Mouse (Mus musculus) layer of hippocampus, adult 8-10 months (tissue): ENCODE results near the gene S1pr4. TPM values are rescaled to one million over a fixed set of nuclear protein-coding genes. Genes with fewer than 3 reads are reported as not detected.
A peak's percentile ranks its signal among the peaks of the same experiment; 100 is the strongest.

Source experiments
- DNase-seq, 2 experiments: peaks; one replicate each; pipeline ENCODE4 v3.0.0; 2022; ENCODE audit warnings: low spot score in 2 of 2
- total RNA-seq, 4 experiments: library from RNA; stranded (reverse); gene quantifications; 2 replicates each; pipeline ENCODE4 v1.2.4; 2022

Gene S1pr4
- under 1 TPM; 0.51 to 0.80 (median 0.58) TPM for total RNA-seq

DNA sequence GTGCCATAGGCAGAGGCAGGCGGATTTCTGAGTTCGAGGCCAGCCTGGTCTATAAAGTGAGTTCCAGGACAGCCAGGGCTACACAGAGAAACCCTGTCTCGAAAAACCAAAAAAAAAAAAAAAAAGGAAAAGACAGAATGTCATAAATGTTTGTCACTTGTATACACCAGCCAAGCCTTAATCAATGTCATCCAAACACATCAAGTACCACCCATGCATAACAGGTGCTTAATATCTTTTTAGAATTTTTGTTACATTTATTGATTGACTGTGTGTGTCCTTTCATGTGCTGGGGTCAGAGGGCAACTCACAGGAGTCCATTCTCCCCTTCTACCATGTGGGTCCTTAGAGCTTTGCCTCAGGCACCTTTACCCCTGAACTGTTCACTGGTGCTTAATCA, at the start of gene S1pr4:
Gene S1pr4 (minus strand): TSS at position 101 of the 400 bp plus-strand sequence.
- no peak for DNase-seq

DNA sequence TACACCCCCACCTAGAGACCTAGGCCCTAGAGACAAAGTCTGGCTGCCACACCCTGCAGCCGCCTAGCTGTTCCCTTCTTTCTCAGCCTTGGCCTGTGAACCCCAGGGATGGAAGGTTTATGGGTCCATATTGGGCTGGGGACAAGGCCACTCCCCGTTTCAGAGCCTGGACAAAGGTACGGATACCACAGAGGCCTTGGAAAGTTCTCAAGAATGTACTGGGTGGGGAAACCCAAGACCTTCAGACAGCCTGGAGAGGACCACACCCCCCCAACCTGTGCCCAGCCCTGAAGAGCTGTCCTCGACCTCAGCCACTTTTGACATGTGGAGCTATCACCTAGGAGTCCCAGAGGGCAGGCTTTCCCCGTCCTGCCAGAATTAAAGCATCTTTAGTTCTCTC, 49.0 kb upstream of the S1pr4 start:
- DNase-seq: no peak

GRCm38 (mm10) chr10:81546788-81547571, 47.0 kb upstream of the S1pr4 start:
- no peak for DNase-seq

DNA sequence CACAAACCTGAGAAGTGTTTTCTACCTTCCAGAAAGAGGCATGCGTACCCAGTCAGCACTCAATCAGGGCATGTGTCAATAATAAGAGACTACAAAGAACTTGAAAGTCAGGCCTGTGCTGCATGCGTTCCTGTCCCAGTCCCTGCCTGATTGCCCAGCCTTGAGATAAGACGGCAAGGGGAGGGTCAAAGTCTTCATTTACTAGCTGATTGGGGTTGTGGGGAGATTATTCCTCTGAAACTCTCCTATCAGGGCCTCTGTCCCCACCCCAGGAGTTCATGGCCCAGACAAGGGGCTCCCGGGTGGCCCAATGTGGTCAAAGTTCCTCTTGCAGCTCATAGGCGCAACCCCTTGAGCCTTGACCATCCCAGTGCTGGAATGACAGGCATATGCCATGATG, 46.4 kb upstream of the S1pr4 start:
- no peak for DNase-seq

DNA sequence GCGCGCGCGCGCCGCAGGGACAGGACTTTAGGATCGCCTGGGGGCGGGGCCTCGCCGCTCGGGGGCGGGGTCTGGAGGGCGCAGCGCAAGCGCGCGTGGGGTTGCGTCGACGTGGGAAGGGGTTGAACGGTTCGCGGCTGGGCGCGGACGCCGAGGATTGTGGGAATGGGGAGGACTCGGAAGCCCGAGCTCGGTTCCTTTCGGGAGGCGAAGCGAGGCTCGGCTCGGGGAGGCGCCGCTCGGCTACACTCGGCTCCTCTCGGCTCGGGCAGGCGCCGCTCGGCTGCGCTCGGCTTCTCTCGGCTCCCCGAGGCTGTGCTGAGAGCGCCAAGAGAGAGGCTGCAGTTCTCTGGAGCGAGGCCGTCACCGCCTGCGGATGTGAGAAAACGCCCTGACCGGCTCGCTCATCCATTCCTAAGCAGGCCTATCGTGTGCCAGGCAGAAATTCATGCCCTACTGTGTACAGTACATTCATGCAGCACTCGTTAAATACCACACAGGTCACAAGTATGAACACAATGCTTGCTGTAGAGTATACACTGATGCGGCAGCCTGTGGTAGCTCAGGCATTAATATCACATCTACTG, 45.3 kb upstream of the S1pr4 start, which contains the start of gene Gna11:
Gene Gna11 (minus strand): TSS at position 30 of the 587 bp plus-strand sequence.
- DNase-seq: peak; percentile 99

- DNase-seq: no peak
Measured at GRCm38 (mm10) chr10:81544296-81545160, 44.6 kb upstream of the S1pr4 start.

DNA sequence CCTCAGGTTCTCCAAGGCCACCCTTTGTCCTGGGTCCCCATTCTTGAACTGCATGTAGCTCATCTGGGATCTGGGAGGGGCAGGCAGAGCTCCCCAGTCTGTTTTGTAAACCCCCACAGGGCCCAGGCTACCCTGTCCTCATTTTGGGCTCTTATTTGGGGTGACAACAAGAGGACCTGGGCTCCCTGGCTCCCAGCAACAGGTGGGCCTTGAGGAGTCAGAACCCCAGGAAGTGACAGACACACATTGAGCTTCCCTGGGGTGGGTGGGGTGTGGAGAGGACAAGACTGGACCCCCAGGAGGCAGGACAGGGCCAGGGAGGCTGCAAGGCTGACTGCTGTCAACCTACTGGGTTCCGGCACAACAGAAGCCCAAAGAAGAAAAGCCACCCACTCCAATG, 43.7 kb upstream of the S1pr4 start:
- no peak for DNase-seq

DNA sequence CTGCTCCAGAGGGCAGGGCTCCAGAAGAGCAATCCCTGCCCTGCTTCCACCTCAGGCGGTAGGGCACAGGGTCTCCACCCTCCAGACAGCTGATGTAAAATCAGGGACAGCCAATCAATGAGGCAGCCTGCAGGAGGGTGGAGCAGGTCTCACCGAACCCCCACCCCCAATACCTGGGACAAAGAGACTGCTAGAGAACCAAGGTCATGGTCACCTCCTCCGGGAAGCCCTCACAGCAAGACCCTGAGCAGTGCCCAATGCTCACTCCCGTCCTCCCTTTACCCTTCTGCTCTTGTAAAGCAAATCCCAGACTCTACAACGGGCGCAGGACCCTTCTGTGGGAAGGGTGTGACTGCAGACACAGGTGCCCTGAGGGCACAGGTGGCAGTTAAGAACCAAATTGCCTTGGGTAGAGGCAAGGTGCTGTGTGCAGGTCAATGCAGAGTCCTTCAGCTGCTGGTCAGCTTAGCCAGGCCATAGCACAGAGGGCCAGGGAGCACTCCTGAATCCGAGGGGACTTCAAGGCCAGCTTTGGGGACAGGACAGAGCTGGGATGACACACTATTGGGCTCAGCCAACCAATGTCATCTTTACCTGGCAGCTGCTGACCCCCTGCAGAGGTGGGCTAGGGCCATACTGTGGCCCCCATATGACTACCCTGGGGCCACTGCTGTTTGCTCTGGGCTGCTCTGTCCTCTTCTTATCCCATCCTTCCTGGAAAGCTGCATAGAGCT, 43.0 kb upstream of the S1pr4 start:
- DNase-seq: no peak

DNA sequence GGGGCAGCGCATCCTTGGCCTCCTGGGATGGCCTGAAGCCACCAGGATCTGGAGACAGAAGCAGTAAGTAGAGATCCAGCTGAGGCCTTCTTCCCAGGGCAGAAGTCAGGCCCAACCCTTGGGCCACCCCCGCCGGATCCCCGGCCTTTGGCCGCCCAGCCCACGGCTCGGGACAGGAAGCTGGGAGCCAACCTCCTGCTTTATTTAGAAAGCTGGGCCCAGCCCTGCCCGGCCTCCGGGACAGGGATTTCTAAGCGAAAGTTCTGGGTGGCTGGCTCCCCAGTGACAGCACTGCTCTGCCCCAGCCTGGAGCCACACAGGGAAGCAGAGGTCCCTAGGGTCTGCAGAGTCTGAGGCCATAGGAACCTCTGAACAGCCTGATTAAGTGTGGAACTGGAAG, 41.9 kb upstream of the S1pr4 start:
- DNase-seq: no peak

- no peak for DNase-seq
Measured at GRCm38 (mm10) chr10:81541363-81541762, 41.4 kb upstream of the S1pr4 start.

DNA sequence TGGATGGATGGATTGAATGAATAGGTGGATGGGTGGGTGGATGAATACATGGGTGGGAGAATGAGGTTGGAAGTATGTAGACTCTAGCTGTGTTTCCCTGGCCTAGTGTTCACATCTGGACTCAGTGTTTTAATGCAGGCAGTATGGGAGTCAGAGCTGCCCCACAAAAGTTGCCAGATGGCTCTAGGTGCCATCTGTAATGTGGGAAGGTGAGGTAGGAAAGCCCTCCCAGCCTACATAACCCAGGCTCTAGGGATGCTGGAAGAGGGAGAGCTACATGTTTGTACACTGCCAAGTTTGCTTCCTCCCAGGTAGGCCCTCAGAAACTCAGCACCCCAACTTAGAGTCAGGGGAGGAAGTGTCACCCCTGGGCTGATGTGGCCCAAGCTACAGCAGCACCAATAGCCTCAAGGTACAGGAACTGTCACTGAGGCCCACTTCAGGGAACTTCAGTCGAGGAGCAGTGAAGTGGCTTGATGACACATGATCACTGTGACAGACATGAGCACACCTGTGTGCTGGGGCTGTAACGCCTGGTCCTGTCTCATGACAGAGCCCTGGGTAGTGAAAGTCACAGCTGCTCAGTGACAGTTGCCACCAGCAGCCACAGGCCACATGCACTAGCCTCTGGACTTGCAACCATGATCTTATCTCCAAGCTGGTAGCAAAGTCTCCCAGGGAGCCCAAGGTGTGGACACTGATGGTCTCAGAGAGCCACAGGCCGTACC, 38.6 kb upstream of the S1pr4 start:
- DNase-seq: no peak

DNA sequence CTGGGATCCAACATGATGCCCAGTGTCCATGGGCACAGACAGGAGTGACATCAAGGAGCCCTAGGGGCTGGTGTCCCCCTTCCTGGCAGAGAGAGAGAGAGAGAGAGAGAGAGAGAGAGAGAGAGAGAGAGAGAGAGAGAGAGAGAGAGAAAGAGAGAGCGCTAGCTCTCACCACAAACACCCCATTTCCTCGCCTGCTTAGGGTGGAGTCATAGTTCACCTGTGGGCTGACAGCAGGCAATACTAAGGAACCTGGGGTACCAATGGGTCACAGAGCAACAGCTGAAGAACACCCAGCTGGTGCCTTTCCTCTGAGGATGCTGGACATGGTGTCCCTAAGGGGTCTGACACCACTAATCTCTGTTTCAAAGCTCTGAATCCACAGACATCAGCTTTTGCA, 37.5 kb upstream of the S1pr4 start:
- no peak for DNase-seq

- no peak for DNase-seq
Measured at GRCm38 (mm10) chr10:81536734-81537133, 36.8 kb upstream of the S1pr4 start.

GRCm38 (mm10) chr10:81534826-81535225, 34.9 kb upstream of the S1pr4 start:
- DNase-seq: no peak

DNA sequence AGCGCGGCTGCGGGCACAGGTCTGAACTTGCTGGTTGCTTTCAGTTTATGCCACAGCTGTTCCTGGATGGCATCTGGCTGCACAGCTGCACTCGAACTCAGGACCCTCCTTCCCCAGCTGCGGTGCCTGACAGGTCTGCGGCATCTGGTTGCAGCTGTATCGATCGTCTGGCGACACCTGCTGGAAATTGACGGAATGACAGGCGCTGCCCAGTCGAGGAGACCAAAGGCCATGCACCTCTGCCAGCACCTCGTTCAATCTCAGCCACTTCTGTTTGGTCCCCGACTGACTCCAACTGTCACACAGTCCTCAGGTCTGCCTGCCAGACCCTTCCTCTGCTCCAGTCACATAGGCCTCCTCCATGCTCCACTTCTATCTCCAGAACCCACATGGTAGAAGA, 26.8 kb upstream of the S1pr4 start:
- peak in 1 of 2 experiments; percentile 74 for DNase-seq

- no peak for DNase-seq
Measured at GRCm38 (mm10) chr10:81525017-81525694, 25.2 kb upstream of the S1pr4 start.

DNA sequence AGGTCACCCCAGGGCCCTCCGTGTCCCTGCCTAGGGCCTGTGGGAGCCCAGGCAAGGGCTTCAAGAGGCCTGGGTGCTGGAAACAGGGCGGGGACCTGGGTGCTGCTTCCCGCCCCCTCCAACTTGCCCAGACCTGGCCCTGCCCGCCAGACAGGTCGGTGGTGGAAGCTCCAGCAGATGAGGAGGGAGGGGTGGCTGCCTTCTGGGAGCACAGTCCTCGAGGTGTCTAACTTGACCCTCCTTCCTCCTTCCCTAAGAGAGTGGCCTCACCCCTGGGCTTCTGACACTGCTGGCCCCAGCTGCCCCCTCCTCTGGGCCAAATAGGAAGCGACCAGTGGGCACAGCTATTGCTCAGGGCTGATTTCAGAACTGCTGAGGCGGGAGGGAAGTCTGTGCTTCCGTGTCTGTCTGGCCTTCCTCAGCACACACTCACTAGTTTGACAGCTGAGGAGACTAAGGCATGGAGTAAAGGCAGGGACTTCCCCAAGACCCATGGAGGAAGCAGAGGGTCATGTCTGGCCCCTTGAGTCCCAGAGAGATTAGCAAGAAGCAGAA, 24.2 kb upstream of the S1pr4 start, which contains the start of gene Gna15:
Gene Gna15 (minus strand): TSS at position 175 of the 555 bp plus-strand sequence.
- DNase-seq: no peak

- no peak for DNase-seq
Measured at GRCm38 (mm10) chr10:81523570-81523969, 23.6 kb upstream of the S1pr4 start.

- DNase-seq: no peak
Measured at GRCm38 (mm10) chr10:81523142-81523541, 23.2 kb upstream of the S1pr4 start.

- DNase-seq: no peak
Measured at GRCm38 (mm10) chr10:81519978-81520365, 20.0 kb upstream of the S1pr4 start.
